16 mouse cellular contexts compared by ENCODE assay signal in genomic region chr8:106581344-106582088, GRCm38 (mm10). TPM values are rescaled to one million over a fixed set of nuclear protein-coding genes. Genes with fewer than 3 reads are reported as not detected.
DNase-seq lines count a peak whose midpoint lies in the region; ATAC-seq and TF ChIP-seq lines count a peak whose summit lies in the region.
"Had no signal": no experiment of that assay in that cellular context is flagged by ENCODE, and none has a peak within 500 bp of the region (broad histone marks: within the 10 kb centered on the region; RNA-seq: fewer than 3 reads in every experiment).

No protein-coding gene starts in this region.

- H3K4me3 ChIP-seq in lung, embryonic 14.5 days (ENCODE audit: low read depth, low read length): no peak overlapping the region
- H3K4me3 ChIP-seq: heart, embryonic 10.5 days; hindbrain, embryonic 12.5 days; liver, embryonic 15.5 days had no signal

- no peaks in the 10 kb centered on the region for H3K9me3 ChIP-seq in lung, embryonic 14.5 days (ENCODE audit: low read depth, low read length)
- H3K9me3 ChIP-seq: heart, embryonic 10.5 days; hindbrain, embryonic 12.5 days; liver, embryonic 15.5 days had no signal

- H3K36me3 ChIP-seq in lung, embryonic 14.5 days (ENCODE audit: insufficient read depth): no peaks in the 10 kb centered on the region
- H3K36me3 ChIP-seq: heart, embryonic 10.5 days; hindbrain, embryonic 12.5 days; liver, embryonic 15.5 days had no signal

- DNase-seq in lung, adult 18-20 months: peak; percentile 58 to 75
- DNase-seq in lung, postnatal 14 days: no peak
- peak; percentile 74 for DNase-seq in lung, embryonic 14.5 days
- peak; percentile 39 to 54 for DNase-seq in lung, postnatal 4 days
- no peak for DNase-seq in retina, embryonic 14.5 days (ENCODE audit: low spot score)
- no peak for DNase-seq in cerebellum, postnatal 4 days (ENCODE audit: low spot score in 2 of 2)
- DNase-seq in heart, adult 8-10 months (ENCODE audit: low spot score): no peak
- DNase-seq: cerebellum, postnatal 10 days; embryo, embryonic 11 days; gastrocnemius, postnatal 36 days; heart, postnatal 10 days had no signal

- H3K4me1 ChIP-seq in lung, embryonic 14.5 days (ENCODE audit: insufficient read depth): peaks cover 16% of the 10 kb centered on the region; the same call in 1 of the 2 replicates

- peak overlapping the region; percentile 36; the same call in 1 of the 2 replicates for H3K27ac ChIP-seq in lung, embryonic 14.5 days (ENCODE audit: low read depth)
- H3K27ac ChIP-seq: heart, embryonic 10.5 days; hindbrain, embryonic 12.5 days; liver, embryonic 15.5 days had no signal

- peak; percentile 77 for ATAC-seq in lung, embryonic 14.5 days (ENCODE audit: insufficient read depth)
- ATAC-seq: forebrain, embryonic 14.5 days; inflammation-experienced regulatory T-cells, adult 6 months had no signal

- 59% methylated on average over 6 of the region's 6 CpGs for WGBS in lung, embryonic 14.5 days

- no peak overlapping the region for H3K4me2 ChIP-seq in lung, embryonic 14.5 days
- H3K4me2 ChIP-seq: hindbrain, embryonic 12.5 days; liver, embryonic 15.5 days had no signal

- no peak overlapping the region for H3K9ac ChIP-seq in lung, embryonic 14.5 days
- H3K9ac ChIP-seq: hindbrain, embryonic 12.5 days; liver, embryonic 15.5 days had no signal

- no peaks in the 10 kb centered on the region for H3K27me3 ChIP-seq in lung, embryonic 14.5 days (ENCODE audit: insufficient read depth, low read length)
- H3K27me3 ChIP-seq: hindbrain, embryonic 12.5 days; liver, embryonic 15.5 days had no signal

- TF ChIP-seq CTCF in lung, embryonic 14.5 days (IDR thresholded peaks at IDR 0.05; ENCODE audit: low read depth): no peak

RNA-seq across cellular contexts. Expression of gene Gm10073, which starts 8.3 kb away (rescaled TPM):
- 10.1 and 11.4 TPM in 2 replicates for polyA plus RNA-seq in lung, embryonic 14.5 days (2014; fragmentation: Nextera tagmentation; extraction: Ambion mirVana)
- total RNA-seq in heart, adult 8-10 months (2022): 100 to 1,000 TPM in 3 of 4 experiments, 10 to 100 TPM in 1; 97.6 to 119 (median 113) TPM

RNA-seq across cellular contexts. Expression of gene Cdh1, which starts 21.6 kb away (rescaled TPM):
- 85.3 and 89.8 TPM in 2 replicates for polyA plus RNA-seq in lung, embryonic 14.5 days (2014; fragmentation: Nextera tagmentation; extraction: Ambion mirVana)
- total RNA-seq in heart, adult 8-10 months (2022): under 1 TPM in 1 of 4 experiments, not detected in 3; 0.23 TPM

Comparison
In these comparisons a context has a peak if more than half of its experiments do, and no peak if none do; other contexts are left out.
1. DNase-seq: peak in lung, adult 18-20 months (2 of 2), lung, embryonic 14.5 days (single experiment) and lung, postnatal 4 days (2 of 2); none in lung, postnatal 14 days (single experiment), retina, embryonic 14.5 days (single experiment), cerebellum, postnatal 4 days (0 of 2) and heart, adult 8-10 months (single experiment).